Mouse (Mus musculus): ENCODE data around the gene Mfsd4b1.
"Not testable (repeated sequence)": the region's sequence is repeated elsewhere in the genome, so short reads cannot be mapped to it uniquely, and the experiment has no call there.

The Mfsd4b1 gene

DNA sequence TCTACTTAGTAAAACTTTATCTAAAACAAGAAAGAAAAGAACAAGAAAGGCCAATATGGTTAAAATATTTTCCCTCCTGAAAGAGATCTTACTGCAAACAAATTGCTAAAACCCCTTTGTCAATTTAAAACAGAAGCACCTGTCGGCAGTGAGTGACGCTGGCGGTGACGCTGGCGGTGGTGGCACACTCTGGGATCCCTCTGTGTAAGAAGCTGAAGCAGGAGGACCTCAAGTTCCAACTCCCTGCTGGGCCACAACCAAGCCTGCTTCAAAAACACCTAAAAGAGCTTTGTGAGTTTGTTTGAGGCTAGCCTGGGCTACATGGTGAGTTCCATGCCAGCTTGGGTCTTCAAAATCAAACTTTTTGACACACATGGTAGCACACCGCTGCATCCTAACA lies 9.9 kb upstream of the Mfsd4b1 start:
- no peak for DNase-seq (ENCODE audit: low spot score)

DNA sequence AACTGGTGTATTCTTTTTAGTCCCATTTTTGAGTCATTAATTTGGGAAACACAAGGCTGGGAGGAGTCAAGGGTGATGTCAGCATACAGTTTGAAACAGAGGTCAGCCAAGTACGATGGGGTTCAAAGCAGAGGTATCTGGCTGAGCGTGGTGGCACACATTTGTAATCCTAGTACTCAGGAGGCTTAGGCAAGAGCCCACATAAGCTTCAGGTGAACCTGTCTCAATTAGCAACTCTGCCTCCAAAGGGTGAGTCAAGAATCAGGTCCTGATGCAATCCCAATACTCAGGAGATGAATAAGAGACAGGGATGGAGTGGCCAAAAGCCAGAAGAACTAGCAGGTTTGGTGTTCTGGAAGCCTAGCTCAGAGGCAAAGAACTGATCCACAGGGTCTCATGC lies 7.8 kb upstream of the Mfsd4b1 start:
- DNase-seq (ENCODE audit: low spot score), result no peak

DNA sequence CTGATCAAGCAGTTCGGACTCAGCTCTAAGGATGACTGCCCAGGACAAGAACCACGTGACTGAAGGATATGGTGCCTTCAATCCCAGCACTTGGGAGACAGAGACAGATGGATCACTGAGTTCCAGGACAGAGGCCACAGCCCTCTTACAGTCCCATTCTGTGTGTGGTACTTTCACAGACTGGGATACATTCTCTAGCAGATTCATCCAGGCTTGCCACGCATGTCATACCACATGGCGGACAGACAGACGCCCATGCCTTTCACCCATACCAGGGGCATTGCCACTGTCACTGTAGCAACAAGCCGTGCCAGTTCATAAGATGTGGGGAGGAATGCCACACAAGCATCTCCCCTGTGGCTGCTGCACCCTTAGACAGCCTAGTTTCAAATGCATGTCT lies 5.6 kb upstream of the Mfsd4b1 start:
- no peak for DNase-seq (ENCODE audit: low spot score)

GRCm38 (mm10) chr10:40029610-40030009 lies 4.5 kb upstream of the Mfsd4b1 start:
- DNase-seq (ENCODE audit: low spot score), result no peak

DNA sequence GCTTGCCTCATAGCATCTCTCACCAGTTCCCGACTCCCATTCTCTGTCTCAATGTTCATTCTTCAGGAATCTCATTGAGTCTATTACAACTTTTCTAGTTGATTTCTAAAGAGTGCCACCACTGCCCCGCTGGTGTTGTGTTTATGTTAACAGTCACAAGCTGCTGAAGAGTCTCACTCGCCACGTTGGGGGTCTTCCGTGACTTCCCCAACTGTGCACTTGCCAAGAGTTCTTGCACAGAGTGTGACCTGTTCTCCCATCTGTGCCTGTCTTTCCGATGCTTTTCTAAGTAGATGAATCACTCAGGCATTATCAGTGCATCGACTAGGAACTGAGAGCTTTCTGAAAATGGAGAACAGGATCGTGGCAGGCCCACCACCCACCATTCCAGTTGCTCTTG lies 3.0 kb upstream of the Mfsd4b1 start:
- no peak for DNase-seq (ENCODE audit: low spot score)

- no peak for DNase-seq (ENCODE audit: low spot score)
Measured at GRCm38 (mm10) chr10:40026546-40026945, 1.5 kb upstream of the Mfsd4b1 start.

DNA sequence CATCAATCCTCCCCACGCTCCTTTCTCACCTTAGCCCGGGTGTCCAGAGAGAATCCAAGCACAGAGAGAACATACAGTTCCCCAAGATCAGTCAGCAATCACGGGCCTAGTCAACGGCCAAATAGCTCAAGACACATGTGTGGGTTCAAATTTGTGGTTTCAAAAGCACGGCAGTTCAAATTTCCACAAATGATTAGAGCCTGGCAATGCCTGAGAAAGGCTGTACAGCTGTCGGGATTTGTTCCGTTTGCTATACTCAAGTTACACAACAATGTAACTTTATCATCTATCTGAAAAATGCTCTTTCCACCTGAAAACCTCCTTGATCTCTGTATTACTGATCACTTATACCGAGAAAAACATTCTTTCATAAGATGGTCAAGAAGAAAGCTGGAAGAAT lies 492 bp upstream of the Mfsd4b1 start:
- no peak for DNase-seq (ENCODE audit: low spot score)

- DNase-seq (ENCODE audit: low spot score), result no peak
Measured at GRCm38 (mm10) chr10:40020401-40020800, 4.7 kb downstream of the Mfsd4b1 start.

DNA sequence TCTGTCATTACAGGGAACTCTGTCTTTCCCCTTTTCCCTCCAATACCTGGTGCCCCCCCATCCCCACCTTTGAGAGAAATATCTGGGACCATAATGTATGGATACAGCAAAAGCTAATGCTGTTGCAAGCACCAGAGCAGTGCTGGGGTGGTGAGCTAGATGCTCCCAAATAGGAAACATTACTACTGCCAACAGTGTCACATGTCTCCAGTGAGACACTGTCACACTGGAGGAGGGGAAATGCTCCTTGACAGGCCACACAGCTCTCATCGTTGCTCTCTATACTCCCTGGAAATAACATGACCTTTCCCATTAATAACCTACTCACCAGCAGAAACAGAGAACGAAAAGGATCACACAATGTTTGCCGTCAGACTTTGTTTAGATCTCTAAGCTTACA lies 5.6 kb downstream of the Mfsd4b1 start:
- no peak for DNase-seq (ENCODE audit: low spot score)

GRCm38 (mm10) chr10:40018261-40018860 lies 6.7 kb downstream of the Mfsd4b1 start:
- DNase-seq (ENCODE audit: low spot score), result no peak

GRCm38 (mm10) chr10:40009591-40009990 lies 15.5 kb downstream of the Mfsd4b1 start:
- no peak for DNase-seq (ENCODE audit: low spot score)

- not testable (repeated sequence) for DNase-seq (ENCODE audit: low spot score)
Measured at GRCm38 (mm10) chr10:40008847-40009246, 16.2 kb downstream of the Mfsd4b1 start.

GRCm38 (mm10) chr10:40007953-40008352 lies 17.1 kb downstream of the Mfsd4b1 start:
- no peak for DNase-seq (ENCODE audit: low spot score)

DNA sequence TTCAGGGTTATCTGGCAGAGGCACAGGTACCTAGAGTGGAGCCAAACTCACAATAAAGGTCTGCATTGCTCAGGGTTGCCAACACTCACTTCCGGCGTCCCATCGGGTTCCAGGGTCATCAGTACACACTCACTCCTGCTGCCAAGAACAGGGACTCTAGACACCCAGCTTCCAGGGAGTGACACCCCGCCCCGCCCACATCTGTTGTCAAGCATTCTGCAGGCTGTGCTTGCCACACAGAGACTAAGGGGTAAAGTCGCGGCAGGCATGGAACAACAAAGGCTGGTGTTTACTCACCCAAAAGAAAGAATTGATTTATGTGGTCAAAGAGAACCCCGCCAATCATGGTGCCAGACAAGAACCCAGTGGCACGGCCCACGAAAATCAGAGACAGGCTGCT lies 18.1 kb downstream of the Mfsd4b1 start:
- DNase-seq (ENCODE audit: low spot score), result peak; percentile 39

DNA sequence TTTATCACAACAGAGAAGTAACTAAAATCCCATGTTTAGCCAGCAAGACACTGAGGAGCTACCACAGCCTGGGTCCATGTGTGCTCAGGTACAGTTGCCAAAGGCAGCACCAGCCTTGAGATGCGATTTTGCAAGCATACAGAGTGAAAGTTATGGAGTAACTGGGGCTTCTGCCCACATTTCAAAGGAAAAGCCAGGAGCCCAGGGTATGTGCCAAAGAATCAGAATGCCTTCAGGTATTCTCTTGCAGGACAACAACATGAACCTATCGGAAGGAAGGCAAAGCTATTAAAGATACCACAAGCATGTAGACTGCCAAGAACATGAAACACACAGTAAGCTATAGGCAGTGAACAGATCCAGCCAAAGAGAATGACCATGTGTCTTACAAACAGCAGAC lies 24.3 kb downstream of the Mfsd4b1 start:
- no peak for DNase-seq (ENCODE audit: low spot score)

DNA sequence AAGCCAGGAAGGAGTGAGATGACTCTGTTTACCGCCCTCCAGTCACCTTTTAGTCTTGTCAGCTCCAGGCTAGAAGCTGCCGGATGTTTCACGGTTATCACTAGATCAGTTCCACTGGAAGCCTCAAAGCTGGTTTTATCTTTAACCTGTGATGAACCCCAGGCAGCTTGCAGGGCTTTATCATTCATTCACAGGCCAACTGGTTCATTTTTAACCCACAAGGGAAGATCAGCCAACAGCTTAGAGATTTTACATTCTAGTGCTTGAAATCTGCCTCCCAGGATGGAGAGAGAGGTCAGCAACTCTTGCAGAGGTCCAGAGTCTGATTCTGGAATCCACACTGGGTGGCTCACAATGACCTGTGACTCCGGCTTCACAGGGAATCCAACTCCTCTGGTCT lies 33.9 kb downstream of the Mfsd4b1 start:
- DNase-seq (ENCODE audit: low spot score), result peak; percentile 57

- DNase-seq (ENCODE audit: low spot score), result no peak
Measured at GRCm38 (mm10) chr10:39986466-39986865, 38.6 kb downstream of the Mfsd4b1 start, which contains the start of gene Mfsd4b5. TSS of gene Mfsd4b5 (minus strand) at chr10:39986646.

DNA sequence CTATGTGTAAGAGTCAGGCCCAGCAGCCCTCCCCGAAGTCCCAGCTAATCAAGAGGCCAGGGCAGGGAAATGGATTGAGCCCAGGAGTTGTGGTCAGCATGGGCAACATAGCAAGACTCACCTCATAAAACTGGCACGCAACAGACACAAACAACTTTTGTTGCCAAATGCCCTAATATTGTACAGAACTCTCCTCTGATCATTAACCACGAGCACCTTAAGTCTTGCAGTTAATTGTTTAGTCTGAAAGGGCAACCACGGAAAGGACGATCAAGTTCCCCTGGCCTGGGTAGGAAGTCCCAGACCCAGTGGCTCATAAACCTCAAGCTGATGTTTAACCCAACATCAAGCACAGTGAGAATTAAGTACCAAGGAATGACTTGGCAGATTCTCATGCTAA lies 42.5 kb downstream of the Mfsd4b1 start:
- DNase-seq (ENCODE audit: low spot score), result no peak

- DNase-seq (ENCODE audit: low spot score), result no peak
Measured at GRCm38 (mm10) chr10:39978231-39978630, 46.8 kb downstream of the Mfsd4b1 start.

- DNase-seq (ENCODE audit: low spot score), result no peak
Measured at GRCm38 (mm10) chr10:39977346-39977745, 47.7 kb downstream of the Mfsd4b1 start.

DNA sequence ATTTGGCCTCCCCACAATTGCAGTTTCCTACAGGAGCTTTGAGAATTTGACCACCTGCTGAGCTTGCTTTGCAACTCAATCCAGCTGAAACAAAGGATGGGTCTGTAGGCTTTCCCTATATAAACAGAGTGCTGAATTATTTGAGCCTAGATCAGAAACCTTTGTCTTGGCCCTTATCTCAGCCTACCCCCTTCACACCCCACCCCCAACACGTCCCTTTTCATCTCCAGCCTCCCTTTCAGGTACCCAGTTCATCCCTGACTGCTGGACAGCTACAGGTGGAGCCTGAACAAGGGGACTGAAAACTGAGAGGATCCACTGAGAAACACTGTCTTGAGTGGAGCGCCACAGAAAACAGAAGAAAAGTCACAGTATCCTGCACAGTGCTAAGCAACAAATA lies 49.3 kb downstream of the Mfsd4b1 start:
- DNase-seq (ENCODE audit: low spot score), result no peak

GRCm38 (mm10) chr10:39974982-39975381 lies 50.1 kb downstream of the Mfsd4b1 start:
- peak; percentile 5 for DNase-seq (ENCODE audit: low spot score)

DNA sequence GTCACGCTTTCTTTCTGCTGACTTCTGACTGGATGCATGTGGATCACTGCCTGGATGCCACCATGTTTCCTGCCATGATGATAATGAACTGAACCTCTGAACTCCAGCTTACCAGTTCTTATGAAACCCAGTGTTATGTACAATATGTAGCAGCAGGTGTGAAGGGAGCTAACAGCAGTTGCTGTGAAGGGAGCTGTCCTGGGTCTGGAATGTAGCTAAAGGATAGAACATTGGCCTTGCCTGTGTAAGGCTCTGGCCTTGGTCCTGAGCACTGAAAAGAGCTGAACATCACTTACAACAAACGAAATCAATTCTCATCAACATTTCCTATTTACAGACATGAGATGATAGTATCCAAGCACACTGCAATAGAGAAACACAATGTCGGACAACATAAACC lies 57.6 kb downstream of the Mfsd4b1 start:
- DNase-seq (ENCODE audit: low spot score), result no peak

- DNase-seq (ENCODE audit: low spot score), result no peak
Measured at GRCm38 (mm10) chr10:39961906-39962305, 63.2 kb downstream of the Mfsd4b1 start.

- DNase-seq (ENCODE audit: low spot score), result no peak
Measured at GRCm38 (mm10) chr10:39960441-39960822, 64.6 kb downstream of the Mfsd4b1 start.

Data from T-cell, adult 2 months (primary cell).